Mouse (Mus musculus): ENCODE measurements around the gene Vmn2r18.

GRCm38 (mm10) chr5:151642867-151643266 is 37.0 kb upstream of the Vmn2r18 start:
- no peak for TF ChIP-seq CTCF (IDR thresholded peaks at IDR 0.05; ENCODE audit: borderline replicate concordance, control insufficient read depth, extremely low read depth, insufficient read depth, low read length, poor library complexity)
- no peak for TF ChIP-seq POLR2A (IDR thresholded peaks at IDR 0.05; ENCODE audit: control insufficient read depth, extremely low read depth, insufficient read depth, low read length, poor library complexity)

Data from thymus, adult 2 months (tissue).